Mouse (Mus musculus): ENCODE measurements at regions not wholly inside any gene's neighbourhood (a gene's known extent, or its start where the extent isn't known, plus 50 kb on each side); places are given as distances from the start of the nearest gene placed in this dataset.

GRCm38 (mm10) chr9:101670111-101670510, 191.5 kb upstream of the 9630041A04Rik start:
- in situ Hi-C loops (cut with MseI, MboI) = no loop called here

- in situ Hi-C loops (cut with MseI, MboI) = no loop called here
Measured at GRCm38 (mm10) chr9:101649816-101650215, 211.8 kb upstream of the 9630041A04Rik start.

GRCm38 (mm10) chr9:101641524-101641923, 220.1 kb upstream of the 9630041A04Rik start:
- in situ Hi-C loops (cut with MseI, MboI) = no loop called here

- in situ Hi-C loops (cut with MseI, MboI) = no loop called here
Measured at GRCm38 (mm10) chr9:101640598-101640997, 221.0 kb upstream of the 9630041A04Rik start.

GRCm38 (mm10) chr9:101616261-101616660, 245.4 kb upstream of the 9630041A04Rik start:
- in situ Hi-C loops (cut with MseI, MboI) = no loop called here

GRCm38 (mm10) chr9:101615176-101615575, 246.5 kb upstream of the 9630041A04Rik start:
- in situ Hi-C loops (cut with MseI, MboI) = no loop called here

- in situ Hi-C loops (cut with MseI, MboI) = no loop called here
Measured at GRCm38 (mm10) chr9:101613933-101614332, 247.7 kb upstream of the 9630041A04Rik start.

GRCm38 (mm10) chr9:101613471-101613870, 248.2 kb upstream of the 9630041A04Rik start:
- in situ Hi-C loops (cut with MseI, MboI) = no loop called here

- in situ Hi-C loops (cut with MseI, MboI) = no loop called here
Measured at GRCm38 (mm10) chr9:101612971-101613370, 248.7 kb upstream of the 9630041A04Rik start.

GRCm38 (mm10) chr9:101612571-101612970, 249.1 kb upstream of the 9630041A04Rik start:
- in situ Hi-C loops (cut with MseI, MboI) = no loop called here

GRCm38 (mm10) chr9:101611481-101611880, 250.2 kb upstream of the 9630041A04Rik start:
- in situ Hi-C loops (cut with MseI, MboI) = no loop called here

- in situ Hi-C loops (cut with MseI, MboI) = no loop called here
Measured at GRCm38 (mm10) chr9:101610806-101611443, 250.7 kb upstream of the 9630041A04Rik start.

GRCm38 (mm10) chr9:101610338-101610737, 251.3 kb upstream of the 9630041A04Rik start:
- in situ Hi-C loops (cut with MseI, MboI) = no loop called here

- in situ Hi-C loops (cut with MseI, MboI) = no loop called here
Measured at GRCm38 (mm10) chr9:101602799-101603198, 258.8 kb upstream of the 9630041A04Rik start.

- in situ Hi-C loops (cut with MseI, MboI) = no loop called here
Measured at GRCm38 (mm10) chr9:101596898-101597297, 264.7 kb upstream of the 9630041A04Rik start.

GRCm38 (mm10) chr9:101595101-101595650, 266.5 kb upstream of the 9630041A04Rik start:
- in situ Hi-C loops (cut with MseI, MboI) = no loop called here

GRCm38 (mm10) chr9:101592621-101593020, 269.0 kb upstream of the 9630041A04Rik start:
- in situ Hi-C loops (cut with MseI, MboI) = no loop called here

- in situ Hi-C loops (cut with MseI, MboI) = no loop called here
Measured at GRCm38 (mm10) chr9:101591681-101592080, 270.0 kb upstream of the 9630041A04Rik start.

GRCm38 (mm10) chr9:101590310-101590709, 271.3 kb upstream of the 9630041A04Rik start:
- in situ Hi-C loops (cut with MseI, MboI) = no loop called here

- in situ Hi-C loops (cut with MseI, MboI) = no loop called here
Measured at GRCm38 (mm10) chr9:101581064-101581463, 280.6 kb upstream of the 9630041A04Rik start.

GRCm38 (mm10) chr9:101570714-101571113, 290.9 kb upstream of the 9630041A04Rik start:
- in situ Hi-C loops (cut with MseI, MboI) = no loop called here

- in situ Hi-C loops (cut with MseI, MboI) = no loop called here
Measured at GRCm38 (mm10) chr9:101563196-101563595, 298.4 kb upstream of the 9630041A04Rik start.

- in situ Hi-C loops (cut with MseI, MboI) = no loop called here
Measured at GRCm38 (mm10) chr9:101559366-101559765, 302.3 kb upstream of the 9630041A04Rik start.

Data from mouse trophoblast stem cell (cell line).